9 mouse cellular contexts compared by ENCODE assay signal in the genomic region with DNA sequence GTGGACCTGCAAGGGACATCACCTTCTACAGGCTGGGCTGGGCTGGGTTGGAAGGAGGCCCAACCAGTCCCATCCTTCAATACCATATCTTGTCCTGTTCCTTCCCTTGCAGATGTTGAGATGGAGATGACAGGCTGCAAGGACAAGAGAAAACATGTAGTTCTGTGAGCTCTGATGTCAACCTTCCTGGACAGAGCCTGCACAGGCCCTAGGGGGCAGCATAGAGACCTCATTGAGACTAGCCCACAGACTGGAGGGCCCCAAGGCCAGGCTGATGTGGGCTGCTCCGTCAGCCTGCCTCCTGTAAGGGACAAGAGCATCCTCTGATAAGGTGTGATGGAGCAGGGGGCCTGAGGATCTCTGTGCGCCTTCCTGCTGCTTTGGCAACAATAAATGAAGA. TPM values are rescaled to one million over a fixed set of nuclear protein-coding genes. Genes with fewer than 3 reads are reported as not detected.
A peak's percentile ranks its signal among the peaks of the same experiment; 100 is the strongest.
DNase-seq lines count a peak whose midpoint lies in the region; ATAC-seq and TF ChIP-seq lines count a peak whose summit lies in the region.
"Had no signal": no experiment of that assay in that cellular context is flagged by ENCODE, and none has a peak within 500 bp of the region (broad histone marks: within the 10 kb centered on the region; RNA-seq: fewer than 3 reads in every experiment).

No protein-coding gene starts in this region.

- TF ChIP-seq POLR2A in cortical plate, adult 2 months (IDR thresholded peaks at IDR 0.05; ENCODE audit: extremely low read depth, insufficient read depth, low read length), result no peak

- ATAC-seq in forebrain, embryonic 11.5 days (replicated peaks; ENCODE audit: low FRiP score), result no peak
- no peak for ATAC-seq in forebrain, embryonic 15.5 days (replicated peaks)
- no peak for ATAC-seq in neural tube, embryonic 13.5 days (ENCODE audit: low read depth)
- no peak for ATAC-seq in neural tube, embryonic 15.5 days (ENCODE audit: low FRiP score)

- no peak overlapping the region for H3K4me2 ChIP-seq in forebrain, embryonic 11.5 days (ENCODE audit: low read depth, low read length, severe bottlenecking)
- no peak overlapping the region for H3K4me2 ChIP-seq in forebrain, embryonic 15.5 days (replicated peaks)
- H3K4me2 ChIP-seq in neural tube, embryonic 13.5 days, result no peak overlapping the region
- H3K4me2 ChIP-seq in neural tube, embryonic 15.5 days, result no peak overlapping the region

- H3K9ac ChIP-seq in forebrain, embryonic 11.5 days (ENCODE audit: low read length), result no peak overlapping the region
- H3K9ac ChIP-seq in forebrain, embryonic 15.5 days (replicated peaks), result no peak overlapping the region
- H3K9ac ChIP-seq in neural tube, embryonic 13.5 days, result 0 out of 2 replicates have a peak overlapping the region, but pooled peaks have one; percentile 22
- H3K9ac ChIP-seq in neural tube, embryonic 15.5 days (replicated peaks), result no peak overlapping the region

- H3K4me1 ChIP-seq in forebrain, embryonic 11.5 days (replicated peaks; ENCODE audit: control insufficient read depth, insufficient read depth, low read length), result peaks cover 8% of the 10 kb centered on the region
- peaks cover 49% of the 10 kb centered on the region for H3K4me1 ChIP-seq in forebrain, embryonic 15.5 days
- H3K4me1 ChIP-seq in neural tube, embryonic 13.5 days (replicated peaks), result peaks cover 43% of the 10 kb centered on the region
- H3K4me1 ChIP-seq in neural tube, embryonic 15.5 days, result peaks cover 47% of the 10 kb centered on the region
- H3K4me1 ChIP-seq in cortical plate, adult 2 months (ENCODE audit: control insufficient read depth, insufficient read depth, low read length), result no peaks in the 10 kb centered on the region

- TF ChIP-seq CTCF in cortical plate, adult 2 months (IDR thresholded peaks at IDR 0.05; ENCODE audit: extremely low read depth, insufficient read depth, low read length), result peak; percentile 50

- WGBS in forebrain, embryonic 11.5 days, result 52% methylated on average over 2 of the region's 2 CpGs
- 43% methylated on average over 2 of the region's 2 CpGs for WGBS in forebrain, embryonic 15.5 days
- WGBS in neural tube, embryonic 13.5 days, result 75% methylated on average over 2 of the region's 2 CpGs
- WGBS in neural tube, embryonic 15.5 days, result 36% methylated on average over 2 of the region's 2 CpGs

- H3K27ac ChIP-seq in forebrain, embryonic 11.5 days (ENCODE audit: low read depth, low read length), result no peak overlapping the region
- H3K27ac ChIP-seq in forebrain, embryonic 15.5 days (replicated peaks), result no peak overlapping the region
- no peak overlapping the region for H3K27ac ChIP-seq in neural tube, embryonic 13.5 days (replicated peaks)
- H3K27ac ChIP-seq in neural tube, embryonic 15.5 days (replicated peaks), result no peak overlapping the region
- H3K27ac ChIP-seq in cortical plate, adult 2 months (ENCODE audit: insufficient read depth, low read length), result no peak overlapping the region

- H3K27me3 ChIP-seq in forebrain, embryonic 11.5 days (ENCODE audit: control insufficient read depth, insufficient read depth, low read length), result no peaks in the 10 kb centered on the region
- no peaks in the 10 kb centered on the region for H3K27me3 ChIP-seq in forebrain, embryonic 15.5 days
- no peaks in the 10 kb centered on the region for H3K27me3 ChIP-seq in neural tube, embryonic 13.5 days
- H3K27me3 ChIP-seq in neural tube, embryonic 15.5 days (replicated peaks), result no peaks in the 10 kb centered on the region

- no peaks in the 10 kb centered on the region for H3K9me3 ChIP-seq in forebrain, embryonic 11.5 days (ENCODE audit: control insufficient read depth, low read length)
- H3K9me3 ChIP-seq in forebrain, embryonic 15.5 days, result no peaks in the 10 kb centered on the region
- H3K9me3 ChIP-seq in neural tube, embryonic 13.5 days, result no peaks in the 10 kb centered on the region
- no peaks in the 10 kb centered on the region for H3K9me3 ChIP-seq in neural tube, embryonic 15.5 days (replicated peaks)

- peak; percentile 78 for DNase-seq in forebrain, embryonic 11.5 days (ENCODE audit: low spot score)
- DNase-seq in lung, postnatal 4 days, result peak; percentile 51 to 52
- no peak for DNase-seq in urinary bladder, postnatal 36 days (ENCODE audit: low spot score in 2 of 2)
- DNase-seq in left cerebral cortex, adult 18-20 months (ENCODE audit: low spot score in 2 of 2), result no peak

- no peak overlapping the region for H3K4me3 ChIP-seq in forebrain, embryonic 11.5 days (ENCODE audit: low read depth, low read length)
- H3K4me3 ChIP-seq in forebrain, embryonic 15.5 days, result no peak overlapping the region
- H3K4me3 ChIP-seq in neural tube, embryonic 13.5 days, result no peak overlapping the region
- H3K4me3 ChIP-seq in neural tube, embryonic 15.5 days (replicated peaks), result no peak overlapping the region
- no peak overlapping the region for H3K4me3 ChIP-seq in cortical plate, adult 2 months (ENCODE audit: insufficient read depth, low read length)

- peaks cover 17% of the 10 kb centered on the region for H3K36me3 ChIP-seq in forebrain, embryonic 11.5 days (ENCODE audit: control insufficient read depth, insufficient read depth, low read length)
- peaks cover 26% of the 10 kb centered on the region for H3K36me3 ChIP-seq in forebrain, embryonic 15.5 days
- H3K36me3 ChIP-seq in neural tube, embryonic 13.5 days, result peaks cover 28% of the 10 kb centered on the region
- peaks cover 25% of the 10 kb centered on the region for H3K36me3 ChIP-seq in neural tube, embryonic 15.5 days

RNA-seq across cellular contexts. Expression of a gene that starts 2.0 kb away (rescaled TPM):
- polyA plus RNA-seq in forebrain, embryonic 11.5 days (2014; fragmentation: Nextera tagmentation; extraction: Ambion mirVana), result 6.4 and 8.3 TPM in 2 replicates
- 9.7 and 12.7 TPM in 2 replicates for polyA plus RNA-seq in forebrain, embryonic 15.5 days (2015; fragmentation: Nextera tagmentation; extraction: Ambion mirVana)
- polyA plus RNA-seq in neural tube, embryonic 13.5 days (2015; fragmentation: Nextera tagmentation; extraction: Ambion mirVana), result 11.4 and 16.3 TPM in 2 replicates
- polyA plus RNA-seq in neural tube, embryonic 15.5 days (2015; fragmentation: Nextera tagmentation; extraction: Ambion mirVana), result 13.5 and 14.3 TPM in 2 replicates
- polyA plus RNA-seq in cortical plate, adult 2 months (2012; rRNA removed), result 13.1 and 13.9 TPM in 2 replicates
- 1 to 10 TPM; 6.8 to 7.0 TPM for total RNA-seq in left cerebral cortex, adult 18-20 months (2021)

RNA-seq across cellular contexts. Expression of a gene that starts 4.6 kb away (rescaled TPM):
- 48.8 and 50.7 TPM in 2 replicates for polyA plus RNA-seq in forebrain, embryonic 11.5 days (2014; fragmentation: Nextera tagmentation; extraction: Ambion mirVana)
- 35.8 and 36.5 TPM in 2 replicates for polyA plus RNA-seq in forebrain, embryonic 15.5 days (2015; fragmentation: Nextera tagmentation; extraction: Ambion mirVana)
- 34.0 and 34.8 TPM in 2 replicates for polyA plus RNA-seq in neural tube, embryonic 13.5 days (2015; fragmentation: Nextera tagmentation; extraction: Ambion mirVana)
- 25.9 and 31.2 TPM in 2 replicates for polyA plus RNA-seq in neural tube, embryonic 15.5 days (2015; fragmentation: Nextera tagmentation; extraction: Ambion mirVana)
- polyA plus RNA-seq in cortical plate, adult 2 months (2012; rRNA removed), result 7.7 and 8.5 TPM in 2 replicates
- total RNA-seq in left cerebral cortex, adult 18-20 months (2021), result 1 to 10 TPM; 7.0 to 8.2 TPM
- total RNA-seq: hematopoietic stem cell, adult 5-6 weeks had no signal

RNA-seq across cellular contexts. Expression of a gene that starts 8.9 kb away (rescaled TPM):
- polyA plus RNA-seq in forebrain, embryonic 11.5 days (2014; fragmentation: Nextera tagmentation; extraction: Ambion mirVana), result 82.0 and 83.4 TPM in 2 replicates
- polyA plus RNA-seq in forebrain, embryonic 15.5 days (2015; fragmentation: Nextera tagmentation; extraction: Ambion mirVana), result 350 and 358 TPM in 2 replicates
- polyA plus RNA-seq in neural tube, embryonic 13.5 days (2015; fragmentation: Nextera tagmentation; extraction: Ambion mirVana), result 325 and 351 TPM in 2 replicates
- polyA plus RNA-seq in neural tube, embryonic 15.5 days (2015; fragmentation: Nextera tagmentation; extraction: Ambion mirVana), result 284 and 345 TPM in 2 replicates
- 150 and 180 TPM in 2 replicates for polyA plus RNA-seq in cortical plate, adult 2 months (2012; rRNA removed)
- total RNA-seq in left cerebral cortex, adult 18-20 months (2021), result 10 to 100 TPM; 89.7 to 94.6 TPM

RNA-seq across cellular contexts. Expression of a gene that starts 26.6 kb away (rescaled TPM):
- polyA plus RNA-seq in forebrain, embryonic 11.5 days (2014; fragmentation: Nextera tagmentation; extraction: Ambion mirVana), result 58.3 and 66.4 TPM in 2 replicates
- polyA plus RNA-seq in forebrain, embryonic 15.5 days (2015; fragmentation: Nextera tagmentation; extraction: Ambion mirVana), result 33.0 and 34.9 TPM in 2 replicates
- 31.0 and 35.8 TPM in 2 replicates for polyA plus RNA-seq in neural tube, embryonic 13.5 days (2015; fragmentation: Nextera tagmentation; extraction: Ambion mirVana)
- polyA plus RNA-seq in neural tube, embryonic 15.5 days (2015; fragmentation: Nextera tagmentation; extraction: Ambion mirVana), result 19.4 and 20.5 TPM in 2 replicates
- polyA plus RNA-seq in cortical plate, adult 2 months (2012; rRNA removed), result 26.6 and 33.8 TPM in 2 replicates
- 100 to 1,000 TPM; 105 TPM for total RNA-seq in left cerebral cortex, adult 18-20 months (2021)

RNA-seq across cellular contexts. Expression of a gene that starts 34.1 kb away (rescaled TPM):
- polyA plus RNA-seq in forebrain, embryonic 11.5 days (2014; fragmentation: Nextera tagmentation; extraction: Ambion mirVana), result 10.4 and 15.0 TPM in 2 replicates
- polyA plus RNA-seq in forebrain, embryonic 15.5 days (2015; fragmentation: Nextera tagmentation; extraction: Ambion mirVana), result 29.7 and 39.5 TPM in 2 replicates
- 53.9 and 55.1 TPM in 2 replicates for polyA plus RNA-seq in neural tube, embryonic 13.5 days (2015; fragmentation: Nextera tagmentation; extraction: Ambion mirVana)
- 91.9 and 93.0 TPM in 2 replicates for polyA plus RNA-seq in neural tube, embryonic 15.5 days (2015; fragmentation: Nextera tagmentation; extraction: Ambion mirVana)
- 274 and 285 TPM in 2 replicates for polyA plus RNA-seq in cortical plate, adult 2 months (2012; rRNA removed)
- total RNA-seq in left cerebral cortex, adult 18-20 months (2021), result 100 to 1,000 TPM; 418 to 437 TPM

Comparison
In these comparisons a context has a peak if more than half of its experiments do, and no peak if none do; other contexts are left out.
1. DNase-seq: peak in forebrain, embryonic 11.5 days (single experiment) and lung, postnatal 4 days (2 of 2); none in urinary bladder, postnatal 36 days (0 of 2) and left cerebral cortex, adult 18-20 months (0 of 2).